Mouse (Mus musculus): ENCODE measurements around the gene Hmgb3. TPM values are rescaled to one million over a fixed set of nuclear protein-coding genes. Genes with fewer than 3 reads are reported as not detected.
"Not testable (repeated sequence)": the region's sequence is repeated elsewhere in the genome, so short reads cannot be mapped to it uniquely, and the experiment has no call there.

Hmgb3 gene
- total RNA-seq (2021): 10 to 100 TPM; 17.9 to 20.4 TPM

- peak; percentile 33 to 48 for DNase-seq (ENCODE audit: extremely low spot score in 1 of 2, low spot score in 1 of 2)
These were observed at the start of gene Hmgb3 for GRCm38 (mm10) chrX:71555415-71556114. Gene Hmgb3 (plus strand): TSS chrX:71555918.

DNA sequence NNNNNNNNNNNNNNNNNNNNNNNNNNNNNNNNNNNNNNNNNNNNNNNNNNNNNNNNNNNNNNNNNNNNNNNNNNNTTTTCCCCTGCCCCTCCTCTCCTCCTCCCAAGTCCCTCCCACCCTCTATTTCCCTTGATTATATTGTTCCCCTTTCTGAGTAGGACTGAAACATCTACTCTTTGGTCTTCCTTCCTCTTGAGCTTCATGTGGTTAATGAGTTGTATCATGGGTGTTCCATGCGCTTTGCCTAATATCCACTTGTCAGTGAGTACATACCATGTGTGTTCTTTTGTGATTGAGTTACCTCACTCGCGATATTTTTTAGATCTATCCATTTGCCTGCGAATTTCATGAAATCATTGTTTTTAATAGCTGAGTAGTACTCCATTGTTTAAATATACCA, 49.1 kb upstream of the Hmgb3 start:
- not testable (repeated sequence) for DNase-seq (ENCODE audit: extremely low spot score in 1 of 2, low spot score in 1 of 2)

DNA sequence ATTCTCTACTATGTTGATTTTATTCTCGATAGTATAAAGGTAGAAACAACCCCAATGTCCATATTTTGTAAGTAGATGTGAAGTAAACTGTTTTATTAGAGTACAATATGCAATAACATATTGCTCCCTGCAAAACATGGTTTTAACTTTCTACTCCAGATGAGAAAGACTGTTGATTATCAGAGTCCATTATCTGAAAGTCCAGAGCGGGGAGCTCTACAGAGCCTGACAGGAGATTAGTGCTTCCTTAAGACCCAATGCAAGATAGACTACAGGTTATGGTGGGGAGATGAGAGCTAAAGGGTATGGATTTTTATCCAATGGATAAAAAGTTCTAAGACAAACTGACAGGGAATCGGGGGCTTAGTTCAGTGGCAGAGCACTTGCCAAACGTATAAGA, 36.5 kb upstream of the Hmgb3 start:
- DNase-seq (ENCODE audit: extremely low spot score in 1 of 2, low spot score in 1 of 2): no peak

DNA sequence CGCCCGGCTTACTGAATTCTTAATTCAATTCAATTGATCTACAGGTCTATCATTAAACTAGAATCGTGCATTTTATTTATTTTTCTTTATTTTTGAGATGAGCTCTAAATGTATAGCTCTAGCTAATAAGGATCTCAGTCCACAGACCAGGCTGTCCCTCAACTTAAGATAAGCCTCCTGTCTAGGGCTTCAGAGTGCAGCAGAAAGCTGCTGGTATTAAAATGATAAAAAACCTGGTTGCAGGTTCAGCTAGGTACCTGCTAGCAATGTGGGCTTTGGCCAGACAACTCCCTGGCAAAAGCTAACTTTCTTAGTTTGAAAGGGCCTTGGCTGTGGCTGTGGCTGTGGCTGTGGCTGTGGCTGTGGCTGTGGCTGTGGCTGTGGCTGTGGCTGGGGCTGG, 32.8 kb upstream of the Hmgb3 start:
- DNase-seq (ENCODE audit: extremely low spot score in 1 of 2, low spot score in 1 of 2): no peak

DNA sequence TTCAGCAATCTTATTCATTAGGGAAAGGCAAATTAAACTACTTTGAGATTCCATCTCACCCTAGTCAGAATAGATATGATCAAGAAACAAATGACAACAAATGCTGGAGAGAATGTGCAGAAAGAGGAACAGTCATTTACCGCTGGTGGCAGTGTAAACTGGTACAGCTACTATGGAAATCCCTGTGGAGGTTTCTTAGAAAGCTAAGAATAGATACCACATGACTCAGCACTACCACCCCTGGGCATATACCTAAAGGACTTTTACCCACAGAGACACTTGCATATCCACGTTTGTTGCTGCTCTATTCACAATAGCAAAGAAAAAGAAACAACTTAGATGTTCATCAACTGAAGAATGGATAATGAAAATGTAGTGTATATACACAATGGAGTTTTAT, 31.4 kb upstream of the Hmgb3 start:
- no peak for DNase-seq (ENCODE audit: extremely low spot score in 1 of 2, low spot score in 1 of 2)

DNA sequence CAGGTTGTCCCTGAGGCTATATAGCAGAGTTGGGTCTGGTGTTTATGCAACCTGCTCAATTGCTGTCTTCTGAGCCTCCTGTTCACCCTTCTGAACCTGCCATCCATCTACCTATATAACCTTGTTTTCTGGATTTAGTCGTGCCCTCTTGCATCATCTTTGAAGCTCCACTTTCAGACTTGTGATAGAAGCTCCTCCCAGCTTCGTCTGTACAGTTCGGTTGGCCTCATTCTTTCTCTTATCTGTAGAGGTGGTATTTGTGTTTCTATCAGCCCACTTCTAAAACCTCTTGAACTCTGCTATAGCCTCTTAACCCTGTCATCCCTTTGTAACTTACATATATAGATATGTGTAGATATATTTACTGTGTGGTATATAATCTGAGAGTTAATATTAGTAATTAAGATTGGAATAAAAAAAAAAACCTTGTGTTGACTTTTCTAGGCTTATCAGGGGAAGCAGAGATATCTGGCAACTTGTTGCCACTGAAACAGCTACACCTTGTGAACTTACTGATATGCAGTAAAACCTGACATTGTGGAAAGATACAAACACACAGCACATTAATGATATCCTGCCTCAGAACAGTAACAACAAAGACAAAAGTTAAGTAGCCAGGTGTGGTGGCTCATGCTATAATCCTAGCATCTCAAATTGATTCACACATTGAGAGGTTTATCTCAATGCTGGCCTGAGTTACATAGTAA, 30.0 kb upstream of the Hmgb3 start:
- no peak for DNase-seq (ENCODE audit: extremely low spot score in 1 of 2, low spot score in 1 of 2)

GRCm38 (mm10) chrX:71527461-71527860, 28.3 kb upstream of the Hmgb3 start:
- no peak for DNase-seq (ENCODE audit: extremely low spot score in 1 of 2, low spot score in 1 of 2)

GRCm38 (mm10) chrX:71528150-71528549, 27.6 kb upstream of the Hmgb3 start:
- DNase-seq (ENCODE audit: extremely low spot score in 1 of 2, low spot score in 1 of 2): no peak

- DNase-seq (ENCODE audit: extremely low spot score in 1 of 2, low spot score in 1 of 2): no peak
These were observed 27.1 kb upstream of the Hmgb3 start for GRCm38 (mm10) chrX:71528646-71529045.

DNA sequence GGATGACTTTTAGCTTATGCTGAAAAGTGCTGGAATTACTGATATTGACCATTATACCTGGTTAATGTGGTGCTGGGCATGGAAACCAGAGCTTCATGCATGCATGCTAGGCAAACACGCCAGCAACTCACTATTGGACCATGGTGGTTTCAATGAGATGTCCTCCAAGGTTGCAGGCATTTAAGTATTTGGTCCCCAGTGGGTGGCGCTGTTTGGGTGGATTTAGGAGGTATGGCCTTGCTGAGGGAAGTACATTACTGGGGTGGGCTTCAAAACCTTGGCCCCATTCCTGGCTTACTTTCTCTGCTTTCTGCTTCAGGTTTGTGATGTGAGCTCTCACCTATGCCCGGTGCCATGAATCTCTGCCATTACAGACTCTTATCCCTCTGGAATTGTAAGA, 23.1 kb upstream of the Hmgb3 start:
- no peak for DNase-seq (ENCODE audit: extremely low spot score in 1 of 2, low spot score in 1 of 2)

GRCm38 (mm10) chrX:71534102-71534501, 21.6 kb upstream of the Hmgb3 start:
- no peak for DNase-seq (ENCODE audit: extremely low spot score in 1 of 2, low spot score in 1 of 2)

- DNase-seq (ENCODE audit: extremely low spot score in 1 of 2, low spot score in 1 of 2): no peak
These were observed 17.9 kb upstream of the Hmgb3 start for GRCm38 (mm10) chrX:71537791-71538190.

DNA sequence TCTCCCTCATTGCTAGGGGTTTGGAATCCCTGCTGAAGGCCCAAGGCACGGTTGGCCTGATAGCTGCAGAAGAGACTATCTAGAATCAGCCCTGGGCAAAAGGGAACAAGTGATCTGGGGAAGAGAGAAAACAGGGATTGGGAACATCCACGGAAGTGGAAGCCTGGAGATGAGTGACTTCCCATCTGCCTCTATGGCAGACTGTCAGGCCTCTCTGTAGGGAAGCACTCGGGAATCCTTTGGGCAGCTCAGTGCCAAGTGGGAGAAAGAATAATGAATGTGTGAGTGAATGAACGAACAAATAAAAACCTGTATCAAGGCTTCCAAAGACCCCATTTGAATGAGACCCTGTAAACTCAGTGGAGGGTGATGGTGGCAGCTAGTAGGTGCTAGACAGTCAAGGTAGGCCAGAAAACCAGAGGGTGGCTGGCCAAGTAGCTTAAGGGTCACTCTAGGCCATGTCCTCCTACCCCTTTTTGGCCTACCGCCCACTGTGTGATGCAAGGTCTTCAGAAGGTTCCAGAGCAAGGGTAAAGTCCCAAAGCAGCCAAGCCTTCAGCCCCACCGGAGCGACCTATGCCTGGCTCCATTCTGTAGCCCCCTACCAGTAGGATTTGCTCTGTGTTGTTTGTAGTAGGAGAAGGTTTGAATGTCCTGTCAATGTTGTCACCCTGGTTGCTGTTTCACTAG, 14.8 kb upstream of the Hmgb3 start:
- no peak for DNase-seq (ENCODE audit: extremely low spot score in 1 of 2, low spot score in 1 of 2)

- DNase-seq (ENCODE audit: extremely low spot score in 1 of 2, low spot score in 1 of 2): no peak
These were observed 11.0 kb upstream of the Hmgb3 start for GRCm38 (mm10) chrX:71544731-71545130.

GRCm38 (mm10) chrX:71545163-71545562, 10.6 kb upstream of the Hmgb3 start:
- DNase-seq (ENCODE audit: extremely low spot score in 1 of 2, low spot score in 1 of 2): no peak

DNA sequence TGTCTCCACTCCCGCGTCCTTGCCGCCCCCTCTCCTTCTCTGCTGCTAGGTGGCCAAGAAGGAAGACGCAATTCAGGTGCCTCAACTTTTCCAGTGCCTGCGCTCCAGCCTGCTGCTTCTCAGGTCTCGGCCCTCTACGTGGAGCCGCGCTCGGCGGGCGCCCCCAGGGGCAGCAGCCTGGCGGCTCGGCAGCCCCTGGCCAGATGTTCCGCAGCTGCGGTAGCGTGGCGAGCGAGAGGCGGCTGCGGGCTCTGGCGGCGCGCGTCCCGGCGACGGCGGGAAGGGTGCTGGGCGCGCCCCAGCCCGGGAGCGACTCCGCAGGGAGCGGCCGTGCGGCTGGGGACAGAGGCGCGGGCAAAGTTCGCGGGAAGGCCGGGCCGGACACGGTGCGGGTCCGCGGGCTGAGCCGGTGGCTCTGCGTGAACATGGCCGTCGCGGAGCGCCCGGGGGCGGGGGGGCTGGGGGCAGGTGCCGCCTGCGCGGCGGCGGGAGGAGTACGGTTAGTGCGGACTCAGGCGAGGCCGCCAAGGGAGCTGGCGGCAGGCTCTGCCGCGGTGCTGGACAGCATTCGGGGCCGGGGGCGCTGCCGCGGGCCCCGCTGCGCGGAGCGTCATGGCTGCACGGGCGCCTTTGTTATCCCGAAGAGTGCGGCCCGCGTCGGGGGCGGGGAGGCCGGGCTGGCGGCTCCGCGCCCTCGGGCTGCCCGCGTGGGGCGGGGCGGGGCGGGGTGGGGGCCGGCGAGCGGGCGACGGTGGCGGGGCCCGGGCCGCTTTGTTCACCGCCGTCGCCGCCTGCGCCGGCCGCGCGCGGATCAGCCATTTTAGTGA, 610 bp downstream of the Hmgb3 start:
- DNase-seq (ENCODE audit: extremely low spot score in 1 of 2, low spot score in 1 of 2): no peak

DNA sequence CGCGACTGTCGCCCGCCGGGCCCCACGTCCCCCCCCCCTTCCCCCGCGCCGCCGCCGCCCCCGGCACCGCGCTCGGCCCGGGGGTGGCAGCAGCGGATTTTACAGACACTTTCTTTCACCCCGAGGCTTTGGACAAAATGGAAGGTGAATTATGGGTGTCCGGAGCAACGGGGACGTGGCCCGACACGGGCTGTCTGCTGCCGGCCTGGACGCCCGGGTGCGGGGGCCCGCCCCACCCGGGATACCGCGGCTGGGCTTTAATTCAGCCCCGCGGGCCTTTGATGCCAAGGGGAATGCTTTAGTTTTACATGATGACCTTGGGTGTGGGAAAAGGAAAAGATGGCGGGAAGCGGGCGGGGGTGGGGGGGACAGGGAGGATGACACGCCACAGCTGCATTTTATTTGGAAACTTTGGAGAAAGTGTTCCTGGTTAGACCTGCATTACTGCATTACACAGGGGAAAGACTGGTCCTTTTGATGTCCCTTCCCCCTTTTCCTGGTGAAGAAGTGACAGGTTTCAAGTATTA, 1.3 kb downstream of the Hmgb3 start:
- DNase-seq (ENCODE audit: extremely low spot score in 1 of 2, low spot score in 1 of 2): no peak

DNA sequence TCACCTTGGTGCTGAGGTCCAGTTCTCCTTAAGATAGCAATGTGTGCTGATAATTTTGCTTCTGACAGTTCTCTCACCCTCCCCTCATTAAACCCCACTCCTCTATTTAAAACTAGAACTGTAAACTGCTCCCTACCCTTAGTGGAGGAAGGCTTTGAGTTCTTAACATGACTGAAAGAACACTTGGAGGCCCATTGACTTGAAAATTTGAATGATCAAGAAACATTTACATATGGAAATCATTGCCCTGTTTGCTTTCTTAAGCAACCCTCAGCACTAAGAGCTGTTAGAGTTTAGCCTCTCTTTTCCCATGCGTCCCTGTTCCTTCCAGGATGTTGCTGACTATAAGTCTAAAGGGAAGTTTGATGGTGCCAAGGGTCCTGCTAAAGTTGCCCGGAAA, 3.6 kb downstream of the Hmgb3 start:
- no peak for DNase-seq (ENCODE audit: extremely low spot score in 1 of 2, low spot score in 1 of 2)

GRCm38 (mm10) chrX:71560796-71561195, 5.1 kb downstream of the Hmgb3 start:
- no peak for DNase-seq (ENCODE audit: extremely low spot score in 1 of 2, low spot score in 1 of 2)

- DNase-seq (ENCODE audit: extremely low spot score in 1 of 2, low spot score in 1 of 2): no peak
These were observed 17.6 kb downstream of the Hmgb3 start for GRCm38 (mm10) chrX:71573132-71573900.
